Mouse (Mus musculus): ENCODE results near the gene P3h3. TPM values are rescaled to one million over a fixed set of nuclear protein-coding genes. Genes with fewer than 3 reads are reported as not detected.
"Not testable (repeated sequence)": the region's sequence is repeated elsewhere in the genome, so short reads cannot be mapped to it uniquely, and the experiment has no call there.

P3h3 gene
- polyA plus RNA-seq (2016; fragmentation: Nextera tagmentation; extraction: Ambion mirVana), result 61.7 and 68.9 TPM in 2 replicates

DNA sequence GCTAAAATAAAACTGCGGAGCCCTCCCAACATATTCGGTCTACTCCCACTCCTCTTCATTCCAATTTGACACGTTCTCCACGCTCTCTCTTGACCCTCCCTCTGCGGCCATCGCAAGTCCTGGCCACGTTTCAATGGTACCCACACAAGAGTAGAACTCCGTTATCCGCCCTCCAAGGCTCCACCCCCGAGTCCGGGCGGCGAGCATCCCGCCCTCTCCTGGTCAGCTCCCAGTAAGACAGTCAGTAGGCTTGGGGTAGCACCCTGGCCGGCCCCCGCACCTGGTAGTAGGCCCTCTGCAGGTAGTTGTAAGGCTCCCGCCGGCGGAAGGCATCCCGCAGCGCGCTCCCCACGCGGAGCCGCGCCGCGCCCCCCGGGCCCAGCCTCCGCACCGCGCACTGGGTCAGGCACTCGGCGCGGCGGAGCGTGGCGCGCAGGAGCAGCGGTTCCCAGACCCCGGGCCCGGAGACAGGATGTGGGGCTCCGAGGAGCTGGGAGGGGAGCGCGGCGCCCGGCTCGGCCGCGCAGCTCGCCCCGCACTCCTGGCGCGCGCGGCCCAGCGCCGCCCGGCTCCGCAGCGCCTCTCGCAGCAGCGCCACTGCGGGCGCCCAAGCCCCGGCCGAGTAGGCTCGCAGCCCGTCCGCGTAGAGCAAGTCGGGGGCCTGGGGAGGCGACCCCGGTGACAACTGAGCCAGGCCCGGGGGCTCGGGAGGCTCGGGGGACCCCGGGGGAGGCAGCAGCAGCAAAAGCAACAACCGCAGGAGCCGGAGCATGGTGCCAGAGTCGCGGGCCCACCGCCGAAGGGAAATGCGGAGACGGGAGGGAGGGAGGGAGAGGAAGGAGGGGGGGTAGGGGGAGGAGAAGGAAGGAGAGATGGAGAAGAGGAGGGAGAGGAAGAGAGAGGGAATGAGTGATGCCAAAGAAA is at the start of gene P3h3:
TSS of gene P3h3 (minus strand) at position 837 of the 924 bp plus-strand sequence.
- peak within 1 kb of the TSS; percentile 87 for H3K4me3 ChIP-seq
- peaks cover 31% of the 10 kb centered on the region for H3K4me1 ChIP-seq
- H3K27me3 ChIP-seq, result no peaks in the 10 kb centered on the region
- under 1% methylated on average over 77 of the region's 86 CpGs for WGBS
- H3K36me3 ChIP-seq, result peaks cover 27% of the 10 kb centered on the region
- peak within 1 kb of the TSS; percentile 97 for H3K9ac ChIP-seq
- ATAC-seq (ENCODE audit: insufficient number of reproducible peaks, insufficient read depth, low FRiP score, low TSS enrichment), result peak; percentile 81
- peak within 1 kb of the TSS; percentile 76 for H3K4me2 ChIP-seq (replicated peaks)
- no peaks in the 10 kb centered on the region for H3K9me3 ChIP-seq
- H3K27ac ChIP-seq, result peak within 1 kb of the TSS; percentile 99

DNA sequence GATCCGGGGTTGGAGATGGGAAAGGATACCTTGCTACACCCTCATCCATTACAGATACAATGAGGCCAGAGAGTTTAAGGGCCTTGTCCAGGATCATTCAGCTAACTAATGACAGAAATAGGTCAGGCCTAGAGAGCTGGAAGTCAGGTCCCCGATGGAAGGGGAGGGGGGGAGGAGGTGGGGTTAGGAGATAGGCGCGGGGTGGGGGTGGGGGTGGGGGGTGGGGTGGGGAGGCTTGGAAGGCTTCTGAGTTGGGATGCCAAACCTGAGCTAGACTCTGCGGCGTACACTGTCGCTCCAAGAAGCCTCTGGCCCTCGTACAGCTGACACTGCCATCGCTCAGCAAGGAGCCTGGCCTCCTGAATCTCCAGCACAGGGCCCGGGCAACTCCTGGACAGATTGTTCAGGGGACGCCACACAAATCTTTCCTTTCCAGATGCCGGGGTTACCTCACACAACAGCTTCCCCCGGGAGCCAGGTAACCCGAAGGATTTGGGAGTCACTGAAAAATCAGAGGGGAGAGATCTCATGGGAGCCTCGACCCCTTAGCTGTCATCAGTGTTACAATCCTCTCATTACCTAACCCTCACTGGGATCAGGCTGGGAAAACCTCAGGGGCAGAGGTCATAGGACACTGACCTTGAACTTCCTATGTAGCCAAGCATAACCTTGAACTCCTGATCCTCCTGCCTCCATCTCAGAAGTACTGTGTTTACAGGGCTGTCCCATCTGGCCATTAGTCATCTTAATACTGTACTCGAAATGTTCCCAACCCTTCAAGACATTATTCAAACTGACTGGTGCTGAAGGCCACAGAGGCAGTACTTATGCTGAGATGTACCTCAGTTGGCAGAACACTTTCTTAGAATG is 47.7 kb upstream of the P3h3 start:
- peak overlapping the region; percentile 66 for H3K9ac ChIP-seq
- peaks cover 12% of the 10 kb centered on the region; the same call in 1 of the 2 replicates for H3K27me3 ChIP-seq
- no peaks in the 10 kb centered on the region for H3K36me3 ChIP-seq
- peak overlapping the region; percentile 71 for H3K4me2 ChIP-seq (replicated peaks)
- ATAC-seq (ENCODE audit: insufficient number of reproducible peaks, insufficient read depth, low FRiP score, low TSS enrichment), result no peak
- WGBS, result 28% methylated on average over 14 of the region's 16 CpGs
- peak overlapping the region; percentile 49 for H3K4me3 ChIP-seq
- peak overlapping the region; percentile 98 for H3K27ac ChIP-seq
- H3K4me1 ChIP-seq, result peaks cover 18% of the 10 kb centered on the region
- no peaks in the 10 kb centered on the region for H3K9me3 ChIP-seq

DNA sequence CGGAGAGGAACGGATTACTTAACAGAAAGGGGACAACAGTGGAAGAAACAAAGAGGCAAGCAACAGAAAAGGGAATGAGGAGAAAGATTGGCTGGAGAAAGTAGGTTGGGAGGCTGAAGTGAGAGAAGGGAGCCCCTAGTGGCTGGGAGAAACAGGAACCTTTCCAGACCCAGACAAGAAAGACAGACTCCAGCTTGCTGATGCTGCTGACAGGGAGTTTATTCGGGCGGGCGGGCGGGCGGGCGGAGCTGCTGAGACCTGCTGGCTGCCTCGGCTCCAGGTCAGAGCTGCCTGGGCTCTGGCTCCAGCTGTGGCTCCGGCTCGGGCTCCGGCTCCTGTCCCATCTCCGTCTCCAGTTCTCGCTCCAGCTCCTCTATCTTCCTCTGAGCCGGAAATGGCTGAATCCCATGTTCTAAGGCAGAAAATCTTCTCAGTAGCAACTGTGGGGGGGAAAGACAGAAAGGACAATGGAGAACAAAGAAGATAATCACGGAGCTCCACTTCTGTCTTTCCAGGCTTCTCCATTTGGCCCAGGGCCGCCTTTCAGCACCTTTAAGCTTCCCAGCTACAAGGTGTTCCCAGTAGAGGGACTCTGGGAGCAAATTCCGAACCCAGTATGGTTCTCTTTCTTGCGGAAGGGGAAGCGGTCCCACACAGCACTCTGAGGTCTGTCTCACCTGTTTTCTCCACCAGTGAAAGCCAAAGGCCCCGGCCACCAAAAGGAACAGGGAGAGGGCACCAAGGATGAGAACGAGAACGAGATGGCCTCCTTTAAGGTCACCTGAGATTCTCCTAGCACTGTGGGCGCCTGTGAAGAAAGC is 46.8 kb upstream of the P3h3 start:
- peak overlapping the region; percentile 66 for H3K9ac ChIP-seq
- ATAC-seq (ENCODE audit: insufficient number of reproducible peaks, insufficient read depth, low FRiP score, low TSS enrichment), result peak; percentile 48
- H3K27ac ChIP-seq, result peak overlapping the region; percentile 98
- H3K36me3 ChIP-seq, result no peaks in the 10 kb centered on the region
- peaks cover 4% of the 10 kb centered on the region; the same call in 1 of the 2 replicates for H3K27me3 ChIP-seq
- WGBS, result 9% methylated on average over 24 of the region's 24 CpGs
- peaks cover 11% of the 10 kb centered on the region for H3K4me1 ChIP-seq
- peak overlapping the region; percentile 71 for H3K4me2 ChIP-seq (replicated peaks)
- peak overlapping the region; percentile 49 for H3K4me3 ChIP-seq
- no peaks in the 10 kb centered on the region for H3K9me3 ChIP-seq

DNA sequence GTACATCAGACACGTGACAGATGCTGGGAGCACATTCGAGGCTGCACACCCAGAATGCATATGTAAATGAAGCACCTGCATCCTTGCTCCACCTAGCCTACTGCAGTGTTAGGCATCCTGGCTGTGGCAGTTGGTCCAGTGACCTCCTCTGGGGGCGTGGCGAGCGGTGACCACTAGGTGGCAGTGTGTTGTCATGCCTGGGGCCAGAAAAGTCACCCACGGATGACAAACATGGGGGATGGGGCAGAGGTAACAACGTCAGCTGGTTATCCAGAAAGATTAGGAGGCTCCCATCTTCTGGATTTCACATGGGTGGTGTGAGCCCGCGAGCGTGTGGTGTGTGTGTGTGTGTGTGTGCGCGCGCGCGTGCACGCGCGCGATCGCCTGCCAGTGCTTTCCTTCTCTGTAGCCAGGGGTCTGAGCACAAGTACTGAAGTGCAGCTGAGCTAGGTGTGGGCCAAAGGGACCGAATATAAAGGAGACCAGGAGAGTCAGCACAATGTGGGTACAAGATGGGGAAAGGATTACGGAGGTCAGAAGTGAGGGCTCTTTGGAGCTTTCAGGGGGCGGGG is 46.1 kb upstream of the P3h3 start:
- Histone ChIP-seq H3K9me3 (no peaks in the 10 kb centered on the region), H3K4me2 (replicated peaks) (peak overlapping the region; percentile 71), H3K27ac (peak overlapping the region; percentile 98), H3K27me3 (peaks cover 4% of the 10 kb centered on the region; the same call in 1 of the 2 replicates), H3K9ac (peak overlapping the region; percentile 66), H3K36me3 (no peaks in the 10 kb centered on the region), H3K4me3 (peak overlapping the region; percentile 49), H3K4me1 (peaks cover 11% of the 10 kb centered on the region)
- ATAC-seq (ENCODE audit: insufficient number of reproducible peaks, insufficient read depth, low FRiP score, low TSS enrichment), result peak; percentile 73
- under 1% methylated on average over 23 of the region's 23 CpGs for WGBS

DNA sequence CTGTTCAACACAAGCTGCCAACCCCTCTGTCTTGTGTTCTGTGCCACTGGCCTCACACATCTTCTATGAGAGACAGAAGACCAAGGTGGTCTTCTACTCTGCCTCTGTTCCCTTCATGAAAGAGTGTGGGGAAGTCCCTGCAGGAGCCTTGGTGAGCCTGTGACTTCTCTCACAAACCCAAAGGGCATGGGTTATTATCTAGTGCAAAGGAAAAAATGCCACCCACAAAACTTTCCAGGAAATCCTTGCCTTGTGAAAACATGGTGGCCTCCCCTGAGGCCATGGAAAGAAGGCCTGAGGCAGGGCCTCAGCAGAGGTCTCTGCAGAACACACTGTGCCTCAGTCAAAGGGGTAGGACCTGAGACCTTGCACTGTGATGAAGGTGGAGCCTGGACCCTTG is 44.3 kb upstream of the P3h3 start:
- no peaks in the 10 kb centered on the region for H3K36me3 ChIP-seq
- no peaks in the 10 kb centered on the region for H3K27me3 ChIP-seq
- H3K27ac ChIP-seq, result no peak overlapping the region
- peaks cover 11% of the 10 kb centered on the region for H3K4me1 ChIP-seq
- H3K4me3 ChIP-seq, result no peak overlapping the region
- H3K9me3 ChIP-seq, result no peaks in the 10 kb centered on the region
- no peak overlapping the region for H3K4me2 ChIP-seq (replicated peaks)
- no peak for ATAC-seq (ENCODE audit: insufficient number of reproducible peaks, insufficient read depth, low FRiP score, low TSS enrichment)
- H3K9ac ChIP-seq, result no peak overlapping the region

DNA sequence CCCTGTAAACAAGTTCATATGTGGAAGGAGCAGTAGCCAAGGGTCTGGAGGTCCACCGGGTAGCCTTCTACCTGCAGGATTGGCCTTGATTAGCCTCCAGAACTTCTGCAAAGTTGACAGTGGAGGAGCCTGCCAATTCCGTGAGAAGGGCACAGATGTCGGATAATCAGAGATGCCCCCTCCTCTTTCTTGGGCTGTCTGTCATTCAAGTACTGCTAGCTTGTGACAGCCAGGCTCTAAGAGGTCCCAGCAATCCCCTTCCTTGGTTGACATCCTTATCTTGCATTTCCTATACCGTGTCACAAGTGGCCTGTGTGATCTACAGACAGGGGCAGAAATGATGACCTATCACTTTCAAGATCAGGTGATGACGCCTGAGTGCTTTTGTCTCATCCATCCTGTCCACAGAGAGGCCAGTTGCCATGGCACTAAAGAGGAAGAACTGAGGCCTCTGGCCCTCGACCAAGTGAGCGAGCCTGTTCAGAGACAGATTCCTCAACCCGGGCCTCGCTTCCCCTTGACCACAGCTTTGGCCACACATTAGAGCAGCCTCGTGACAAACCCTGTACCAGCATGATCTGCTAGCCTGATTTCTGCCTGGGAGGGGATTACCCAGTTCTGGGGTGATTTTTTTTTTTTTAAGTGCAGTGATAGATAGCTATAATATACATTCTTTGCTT is 43.4 kb upstream of the P3h3 start:
- WGBS, result 66% methylated on average over 10 of the region's 10 CpGs
- no peaks in the 10 kb centered on the region for H3K36me3 ChIP-seq
- H3K9ac ChIP-seq, result no peak overlapping the region

DNA sequence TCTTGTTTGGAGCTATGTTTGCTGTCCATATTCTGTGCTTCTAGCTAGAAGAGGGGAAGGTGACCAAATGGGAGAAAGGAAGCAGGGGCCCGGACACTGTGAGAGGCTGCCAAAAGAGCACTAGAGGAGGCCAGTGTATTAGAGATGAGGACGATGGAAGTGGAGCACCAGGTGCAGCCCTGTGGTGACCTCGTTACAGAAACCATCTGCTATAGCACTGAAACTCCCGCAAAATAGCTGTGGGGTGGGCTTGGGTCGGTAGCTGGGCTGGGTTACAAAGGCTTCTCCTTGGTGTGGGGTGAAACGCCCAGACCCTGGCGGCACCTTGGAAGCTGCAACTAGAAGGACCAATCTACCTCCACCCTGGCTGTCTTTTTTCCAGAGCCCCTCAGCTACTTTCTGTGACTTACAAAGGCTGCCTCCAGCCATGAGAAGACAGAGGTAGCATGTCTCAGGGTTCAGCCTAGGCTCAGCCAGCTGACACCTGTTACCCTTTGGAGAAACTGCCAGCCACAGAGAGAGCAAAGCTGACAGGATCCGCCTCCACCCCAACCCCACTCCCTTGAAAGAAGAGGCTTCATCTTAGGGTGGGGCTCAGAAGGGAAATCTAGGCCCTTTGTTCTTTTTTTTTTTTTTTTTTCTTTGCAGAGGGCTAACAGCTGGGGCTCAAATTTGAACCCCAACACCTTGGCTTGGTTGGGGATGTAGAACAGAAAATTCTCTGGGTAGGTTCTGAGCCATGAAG is 42.7 kb upstream of the P3h3 start:
- 54% methylated on average over 8 of the region's 8 CpGs for WGBS
- H3K4me2 ChIP-seq (replicated peaks), result no peak overlapping the region
- H3K9me3 ChIP-seq, result no peaks in the 10 kb centered on the region
- no peak overlapping the region for H3K4me3 ChIP-seq
- no peak overlapping the region for H3K9ac ChIP-seq
- peaks cover 9% of the 10 kb centered on the region for H3K4me1 ChIP-seq
- H3K27me3 ChIP-seq, result no peaks in the 10 kb centered on the region
- H3K36me3 ChIP-seq, result no peaks in the 10 kb centered on the region
- H3K27ac ChIP-seq, result no peak overlapping the region
- ATAC-seq (ENCODE audit: insufficient number of reproducible peaks, insufficient read depth, low FRiP score, low TSS enrichment), result no peak

More for the DNA sequence above, 43.4 kb upstream of the P3h3 start:
- no peaks in the 10 kb centered on the region for H3K9me3 ChIP-seq
- H3K4me1 ChIP-seq, result peaks cover 11% of the 10 kb centered on the region
- H3K27me3 ChIP-seq, result no peaks in the 10 kb centered on the region
- H3K4me3 ChIP-seq, result no peak overlapping the region
- no peak overlapping the region for H3K27ac ChIP-seq
- H3K4me2 ChIP-seq (replicated peaks), result no peak overlapping the region
- no peak for ATAC-seq (ENCODE audit: insufficient number of reproducible peaks, insufficient read depth, low FRiP score, low TSS enrichment)

DNA sequence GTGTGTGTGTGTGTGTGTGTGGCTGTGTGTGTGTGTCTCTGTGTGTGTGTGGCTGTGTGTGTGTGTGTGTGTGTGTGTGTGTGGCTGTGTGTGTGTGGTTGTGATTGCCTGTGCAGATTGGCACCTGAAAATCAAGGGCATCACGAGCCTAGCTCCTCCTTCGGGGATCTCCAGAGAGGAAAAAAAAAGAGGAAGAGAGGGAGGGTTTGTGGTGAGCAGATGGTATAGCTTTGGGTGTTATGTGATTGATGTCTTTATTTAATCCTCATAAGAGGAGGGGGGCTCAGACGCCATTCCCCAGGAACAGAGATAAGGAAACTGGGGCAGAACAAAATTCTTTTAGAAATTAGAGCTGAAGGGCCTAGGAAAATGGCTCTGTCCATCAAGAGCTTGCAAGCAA is 40.8 kb upstream of the P3h3 start:
- no peaks in the 10 kb centered on the region for H3K4me1 ChIP-seq
- H3K4me3 ChIP-seq, result no peak overlapping the region
- no peak overlapping the region for H3K9ac ChIP-seq
- no peaks in the 10 kb centered on the region for H3K36me3 ChIP-seq
- WGBS, result 54% methylated on average over 3 of the region's 3 CpGs
- no peaks in the 10 kb centered on the region for H3K9me3 ChIP-seq
- no peak overlapping the region for H3K27ac ChIP-seq
- H3K4me2 ChIP-seq (replicated peaks), result no peak overlapping the region
- no peak for ATAC-seq (ENCODE audit: insufficient number of reproducible peaks, insufficient read depth, low FRiP score, low TSS enrichment)
- no peaks in the 10 kb centered on the region for H3K27me3 ChIP-seq

DNA sequence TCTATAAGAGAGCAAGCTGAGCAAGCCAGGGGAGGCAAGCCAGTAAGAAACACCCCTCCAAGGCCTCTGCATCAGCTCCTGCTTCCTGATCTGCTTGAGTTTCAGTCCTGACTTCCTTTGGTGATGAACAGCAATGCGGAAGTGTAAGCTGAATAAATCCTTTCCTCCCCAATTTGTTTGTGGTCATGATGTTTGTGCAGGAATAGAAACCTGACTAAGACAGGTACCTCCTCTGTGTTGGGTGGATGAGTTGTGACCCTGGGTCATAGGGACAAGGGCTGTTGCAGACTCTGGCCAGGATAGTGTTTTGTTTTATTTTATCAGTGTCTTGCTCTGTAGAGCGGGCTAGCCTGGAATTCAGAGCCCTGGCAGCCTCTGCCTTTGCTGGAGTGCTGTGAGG is 36.6 kb upstream of the P3h3 start:
- not testable (repeated sequence) for H3K4me1 ChIP-seq; H3K27ac ChIP-seq; H3K4me3 ChIP-seq; H3K4me2 ChIP-seq (replicated peaks); H3K9ac ChIP-seq; H3K36me3 ChIP-seq; H3K27me3 ChIP-seq; ATAC-seq (ENCODE audit: insufficient number of reproducible peaks, insufficient read depth, low FRiP score, low TSS enrichment); H3K9me3 ChIP-seq
- WGBS, result 85% methylated on average over 2 of the region's 2 CpGs

DNA sequence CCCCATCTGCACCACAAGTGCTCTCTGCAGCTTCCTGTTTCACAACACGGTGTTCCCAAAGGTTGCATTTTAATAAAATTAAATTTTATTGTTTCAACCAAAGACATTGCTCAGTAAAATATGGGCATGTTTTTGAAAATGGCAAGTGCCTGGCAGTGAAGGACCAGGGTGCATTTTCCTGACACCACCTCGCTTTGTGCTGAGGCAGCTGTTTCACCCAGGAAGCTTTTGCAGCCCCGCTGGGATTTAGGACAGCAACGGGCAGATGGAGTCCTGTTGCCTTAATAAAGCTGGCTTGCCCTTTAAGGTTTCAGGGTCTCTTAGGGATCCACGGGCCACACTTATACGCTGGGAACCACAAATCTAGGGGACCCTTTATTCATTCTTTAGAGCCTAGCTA is 33.4 kb upstream of the P3h3 start:
- WGBS, result 63% methylated on average over 6 of the region's 6 CpGs
- Histone ChIP-seq H3K27me3 (no peaks in the 10 kb centered on the region), H3K27ac (no peak overlapping the region), H3K4me1 (no peaks in the 10 kb centered on the region), H3K9me3 (no peaks in the 10 kb centered on the region), H3K36me3 (no peaks in the 10 kb centered on the region), H3K9ac (no peak overlapping the region), H3K4me2 (replicated peaks) (no peak overlapping the region), H3K4me3 (no peak overlapping the region)
- ATAC-seq (ENCODE audit: insufficient number of reproducible peaks, insufficient read depth, low FRiP score, low TSS enrichment), result no peak

Measured in embryonic facial prominence, embryonic 12.5 days (tissue).